Mouse (Mus musculus): Measurements from ENCODE around the gene Slc17a4. TPM values are rescaled to one million over a fixed set of nuclear protein-coding genes. Genes with fewer than 3 reads are reported as not detected.

Gene Slc17a4
- polyA plus RNA-seq (2012; rRNA removed): not detected in 2 replicates

DNA sequence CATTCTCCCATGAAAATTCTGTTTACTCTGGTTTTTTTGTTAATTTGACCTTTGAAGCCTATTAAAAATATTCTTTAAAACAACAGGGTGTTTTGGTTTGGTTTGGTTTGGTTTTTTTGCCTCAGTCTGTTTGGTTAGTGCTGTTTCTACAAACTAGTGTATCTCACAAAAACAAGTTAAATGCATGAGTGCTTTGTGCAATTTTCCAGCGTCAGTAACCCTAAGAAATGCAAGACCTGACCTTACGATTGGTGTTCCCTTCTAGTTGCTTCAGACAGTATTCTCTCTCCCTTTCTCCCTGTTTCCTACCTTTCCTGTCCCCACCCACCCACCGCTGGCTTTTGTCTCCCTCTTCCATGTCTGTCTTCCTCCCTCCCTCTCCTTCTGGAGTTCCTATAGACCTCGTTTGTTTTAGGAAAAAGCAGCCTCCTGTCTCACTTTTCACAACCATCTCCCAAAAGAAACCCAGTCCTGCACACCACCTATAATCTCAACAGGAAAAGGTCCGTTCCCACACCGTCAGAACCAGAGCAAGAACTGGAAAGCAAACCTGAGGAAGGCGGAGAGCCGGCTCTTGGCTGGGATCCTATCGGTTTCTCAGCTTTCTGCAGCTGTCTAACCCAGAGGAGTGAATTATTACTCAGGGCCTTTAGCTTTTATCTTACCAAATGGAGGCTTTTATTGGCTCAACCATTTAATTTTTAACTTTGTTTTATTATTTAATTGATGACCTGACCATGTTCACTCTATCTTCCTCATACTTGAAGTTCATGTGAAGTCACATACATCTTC is at the start of gene Slc17a4:
Slc17a4 (minus strand) TSS at position 634 of the 792 bp plus-strand sequence.
- Histone ChIP-seq H3K4me1 (ENCODE audit: control insufficient read depth, insufficient read depth, low read length) (no peaks in the 10 kb centered on the region), H3K4me3 (ENCODE audit: insufficient read depth, low read length) (no peak within 1 kb of the TSS), H3K27ac (ENCODE audit: insufficient read depth, low read length) (no peak within 1 kb of the TSS)
- TF ChIP-seq CTCF (IDR thresholded peaks at IDR 0.05; ENCODE audit: extremely low read depth, insufficient read depth, low read length) (no peak), POLR2A (IDR thresholded peaks at IDR 0.05; ENCODE audit: extremely low read depth, insufficient read depth, low read length) (no peak)

DNA sequence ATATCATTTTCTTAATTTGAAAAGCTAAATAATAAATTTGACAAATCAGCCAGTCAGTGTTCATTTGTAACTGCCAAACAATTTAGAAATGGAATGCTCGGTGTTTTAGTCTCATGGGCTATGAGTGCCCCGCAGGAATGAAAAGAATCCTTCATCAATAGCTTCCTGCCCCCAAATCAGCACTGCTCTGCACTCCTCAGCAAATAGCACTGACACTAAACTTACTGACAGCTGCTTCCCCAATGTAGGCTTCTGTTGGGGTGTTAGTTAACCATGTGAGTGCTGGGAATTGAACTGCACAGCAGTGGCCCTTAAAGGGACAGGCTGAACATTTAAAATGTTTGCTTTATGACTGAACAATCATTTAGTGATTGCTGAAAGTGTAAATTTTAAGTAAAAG is 45.0 kb upstream of the Slc17a4 start:
- Histone ChIP-seq H3K4me3 (ENCODE audit: insufficient read depth, low read length) (no peak overlapping the region), H3K4me1 (ENCODE audit: control insufficient read depth, insufficient read depth, low read length) (no peaks in the 10 kb centered on the region), H3K27ac (ENCODE audit: insufficient read depth, low read length) (no peak overlapping the region)
- TF ChIP-seq CTCF (IDR thresholded peaks at IDR 0.05; ENCODE audit: extremely low read depth, insufficient read depth, low read length): no peak
- TF ChIP-seq POLR2A (IDR thresholded peaks at IDR 0.05; ENCODE audit: extremely low read depth, insufficient read depth, low read length): no peak

DNA sequence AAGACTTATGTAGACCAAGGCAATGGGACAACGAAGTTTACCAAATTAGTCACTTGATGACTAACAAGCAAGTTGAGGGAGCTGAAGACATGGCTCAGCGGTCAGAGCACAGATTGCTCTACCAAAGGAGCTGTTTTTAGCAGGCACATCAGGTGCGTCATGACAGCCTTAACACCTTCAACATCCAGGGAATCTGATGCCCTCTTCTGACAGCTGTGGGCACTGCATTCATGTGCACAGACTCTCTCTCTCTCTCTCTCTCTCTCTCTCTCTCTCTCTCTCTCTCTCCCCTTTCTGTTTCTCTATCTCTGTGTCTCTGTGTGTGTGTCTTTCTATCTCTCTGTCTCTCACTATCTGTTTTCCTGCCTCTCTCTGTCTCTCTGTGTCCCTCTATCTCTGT is 36.1 kb upstream of the Slc17a4 start:
- Histone ChIP-seq H3K27ac (ENCODE audit: insufficient read depth, low read length) (no peak overlapping the region), H3K4me1 (ENCODE audit: control insufficient read depth, insufficient read depth, low read length) (no peaks in the 10 kb centered on the region), H3K4me3 (ENCODE audit: insufficient read depth, low read length) (no peak overlapping the region)
- TF ChIP-seq CTCF (IDR thresholded peaks at IDR 0.05; ENCODE audit: extremely low read depth, insufficient read depth, low read length) (0 out of 2 replicates have a peak, but pooled peaks have one; percentile 17), POLR2A (IDR thresholded peaks at IDR 0.05; ENCODE audit: extremely low read depth, insufficient read depth, low read length) (no peak)

DNA sequence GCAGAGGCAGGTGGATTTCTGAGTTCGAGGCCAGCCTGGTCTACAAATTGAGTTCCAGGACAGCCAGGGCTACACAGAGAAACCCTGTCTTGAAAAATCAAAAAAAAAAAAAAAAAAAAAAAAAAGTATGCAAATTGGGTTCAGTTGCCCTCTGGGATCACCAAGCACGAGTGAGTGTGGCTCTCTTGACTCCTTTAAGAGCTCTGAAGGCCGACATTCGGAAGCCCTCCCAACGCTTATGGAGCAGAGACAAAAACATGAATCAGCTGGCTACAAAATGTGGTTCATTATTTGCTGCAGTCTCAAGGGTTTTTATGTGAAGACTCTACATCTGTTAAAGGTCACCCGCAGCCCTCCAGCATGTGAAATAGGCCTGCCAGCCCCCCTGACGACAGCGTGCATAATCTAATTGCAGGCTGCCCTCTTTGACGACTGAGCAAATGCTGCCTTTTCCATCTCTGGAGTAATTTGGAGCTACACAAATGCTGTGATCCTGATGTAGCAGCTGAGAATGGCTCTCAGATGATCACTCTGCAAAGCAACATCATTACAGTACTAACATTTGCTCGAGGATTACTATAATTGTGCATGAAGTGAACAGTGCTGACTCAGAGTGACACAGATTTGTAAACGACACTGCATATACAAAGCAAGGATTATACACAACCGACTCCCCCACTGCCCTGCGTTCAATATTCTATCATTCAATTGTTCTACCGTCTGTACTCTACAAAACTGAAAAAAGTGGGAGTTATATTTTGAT is 34.9 kb upstream of the Slc17a4 start:
- Histone ChIP-seq H3K4me1 (ENCODE audit: control insufficient read depth, insufficient read depth, low read length) (no peaks in the 10 kb centered on the region), H3K4me3 (ENCODE audit: insufficient read depth, low read length) (no peak overlapping the region), H3K27ac (ENCODE audit: insufficient read depth, low read length) (no peak overlapping the region)
- TF ChIP-seq POLR2A (IDR thresholded peaks at IDR 0.05; ENCODE audit: extremely low read depth, insufficient read depth, low read length) (no peak), CTCF (IDR thresholded peaks at IDR 0.05; ENCODE audit: extremely low read depth, insufficient read depth, low read length) (no peak)

DNA sequence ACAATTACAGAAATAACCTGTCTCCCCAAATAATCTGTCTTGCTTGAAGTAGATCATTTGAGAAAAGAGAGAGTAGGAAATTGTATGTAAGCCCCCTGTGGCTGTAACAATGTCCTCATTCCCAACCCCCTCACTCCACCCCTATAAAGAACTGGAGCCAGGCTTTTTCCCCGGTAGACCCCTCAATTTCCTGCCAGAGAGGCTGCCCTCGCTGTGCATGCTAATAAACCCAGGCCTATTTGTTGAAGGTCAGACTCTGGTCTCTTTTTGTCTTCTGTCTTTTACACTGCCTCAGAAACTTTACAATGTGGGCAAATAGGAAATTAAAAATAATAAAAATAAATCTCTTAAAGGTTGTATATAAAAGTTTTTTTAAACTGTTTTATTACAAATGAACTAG is 31.4 kb upstream of the Slc17a4 start:
- Histone ChIP-seq H3K27ac (ENCODE audit: insufficient read depth, low read length) (no peak overlapping the region), H3K4me3 (ENCODE audit: insufficient read depth, low read length) (no peak overlapping the region), H3K4me1 (ENCODE audit: control insufficient read depth, insufficient read depth, low read length) (no peaks in the 10 kb centered on the region)
- TF ChIP-seq CTCF (IDR thresholded peaks at IDR 0.05; ENCODE audit: extremely low read depth, insufficient read depth, low read length): no peak
- no peak for TF ChIP-seq POLR2A (IDR thresholded peaks at IDR 0.05; ENCODE audit: extremely low read depth, insufficient read depth, low read length)

DNA sequence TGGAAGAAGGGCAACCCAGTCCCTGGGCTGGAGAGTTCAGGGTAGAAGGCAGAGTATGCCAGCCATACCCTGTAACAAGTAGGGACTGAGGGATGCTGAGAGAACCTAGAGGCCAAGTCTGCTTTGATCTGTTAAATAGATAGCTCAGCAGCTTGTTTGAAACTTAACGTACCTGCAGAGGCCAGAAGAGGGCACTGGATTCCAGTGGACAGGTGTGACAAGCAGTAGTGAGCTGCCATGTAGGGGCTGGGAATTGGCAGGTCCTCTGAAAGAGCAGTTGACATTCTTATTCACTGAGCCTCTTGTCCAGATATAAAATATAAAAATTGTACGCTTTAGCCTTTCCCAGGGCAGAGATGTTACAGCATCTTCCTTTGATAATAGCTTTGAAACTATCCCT is 28.1 kb upstream of the Slc17a4 start:
- TF ChIP-seq POLR2A (IDR thresholded peaks at IDR 0.05; ENCODE audit: extremely low read depth, insufficient read depth, low read length): no peak
- TF ChIP-seq CTCF (IDR thresholded peaks at IDR 0.05; ENCODE audit: extremely low read depth, insufficient read depth, low read length): peak; percentile 31; the same call in 1 of the 2 replicates
- H3K27ac ChIP-seq (ENCODE audit: insufficient read depth, low read length): no peak overlapping the region
- no peaks in the 10 kb centered on the region for H3K4me1 ChIP-seq (ENCODE audit: control insufficient read depth, insufficient read depth, low read length)

DNA sequence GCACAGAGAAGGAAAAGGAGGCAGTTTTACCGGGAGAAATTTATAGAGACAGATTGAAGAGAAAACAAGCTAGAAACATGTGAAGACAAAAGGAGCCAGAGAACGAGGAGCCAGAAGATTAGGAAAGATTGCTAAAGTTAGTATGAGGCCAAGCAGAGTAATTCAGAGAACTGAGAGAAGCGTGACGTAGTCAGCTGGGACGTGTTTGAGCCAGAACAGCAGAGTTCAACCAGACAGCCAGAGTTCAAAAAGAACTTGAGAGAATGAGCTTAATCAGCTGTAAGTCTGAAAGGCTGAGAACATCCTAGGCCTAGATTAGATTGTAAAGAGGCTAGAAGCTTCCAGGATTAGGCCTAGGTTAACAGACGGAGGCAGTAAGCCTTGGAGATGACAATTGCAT is 25.5 kb upstream of the Slc17a4 start:
- H3K27ac ChIP-seq (ENCODE audit: insufficient read depth, low read length): no peak overlapping the region
- H3K4me1 ChIP-seq (ENCODE audit: control insufficient read depth, insufficient read depth, low read length): no peaks in the 10 kb centered on the region
- TF ChIP-seq POLR2A (IDR thresholded peaks at IDR 0.05; ENCODE audit: extremely low read depth, insufficient read depth, low read length) (no peak), CTCF (IDR thresholded peaks at IDR 0.05; ENCODE audit: extremely low read depth, insufficient read depth, low read length) (no peak)
- no peak overlapping the region for H3K4me3 ChIP-seq (ENCODE audit: insufficient read depth, low read length)

More for the DNA sequence above, 28.1 kb upstream of the Slc17a4 start:
- no peak overlapping the region for H3K4me3 ChIP-seq (ENCODE audit: insufficient read depth, low read length)

DNA sequence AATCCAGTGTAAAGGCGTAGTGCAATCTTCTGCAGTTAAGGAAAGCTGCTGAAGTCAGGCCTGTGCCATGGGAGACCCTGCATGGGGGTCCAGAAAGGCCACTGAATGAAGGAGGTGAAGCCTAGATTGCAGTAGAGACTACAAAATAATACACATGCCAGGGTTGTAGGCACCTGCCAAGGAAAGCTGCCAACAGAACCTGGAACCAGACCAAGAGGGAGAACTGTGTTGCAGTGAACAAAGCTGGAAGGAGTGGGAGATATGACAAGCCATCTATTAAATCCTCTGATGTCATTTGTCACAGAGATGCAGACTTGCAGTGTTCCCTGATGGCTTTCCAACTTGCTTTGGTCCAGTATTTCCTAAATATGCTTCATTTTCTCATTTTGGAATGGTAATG is 23.9 kb upstream of the Slc17a4 start:
- H3K4me3 ChIP-seq (ENCODE audit: insufficient read depth, low read length): no peak overlapping the region
- TF ChIP-seq CTCF (IDR thresholded peaks at IDR 0.05; ENCODE audit: extremely low read depth, insufficient read depth, low read length) (no peak), POLR2A (IDR thresholded peaks at IDR 0.05; ENCODE audit: extremely low read depth, insufficient read depth, low read length) (no peak)
- H3K4me1 ChIP-seq (ENCODE audit: control insufficient read depth, insufficient read depth, low read length): no peaks in the 10 kb centered on the region
- no peak overlapping the region for H3K27ac ChIP-seq (ENCODE audit: insufficient read depth, low read length)

DNA sequence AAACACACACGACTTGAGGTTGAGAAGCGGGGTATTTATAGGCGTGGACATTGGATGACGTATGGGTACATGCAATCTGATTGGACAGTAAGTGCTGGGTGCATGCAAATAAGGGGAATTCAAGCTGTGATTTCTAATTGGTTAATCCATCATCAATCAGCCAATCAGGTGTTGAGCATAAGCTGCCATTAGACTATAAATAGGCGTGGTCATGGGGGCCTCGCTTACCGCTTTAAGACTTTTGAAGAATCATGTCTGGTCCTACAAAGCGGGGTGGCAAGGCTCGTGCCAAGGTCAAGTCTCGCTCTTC is 19.4 kb upstream of the Slc17a4 start, which contains the start of gene Hist1h2aa:
Hist1h2aa (plus strand) TSS at position 252 of the 310 bp plus-strand sequence.
- H3K27ac ChIP-seq (ENCODE audit: insufficient read depth, low read length): no peak within 1 kb of the TSS
- no peak within 1 kb of the TSS for H3K4me3 ChIP-seq (ENCODE audit: insufficient read depth, low read length)
- TF ChIP-seq CTCF (IDR thresholded peaks at IDR 0.05; ENCODE audit: extremely low read depth, insufficient read depth, low read length) (no peak), POLR2A (IDR thresholded peaks at IDR 0.05; ENCODE audit: extremely low read depth, insufficient read depth, low read length) (no peak)
- no peaks in the 10 kb centered on the region for H3K4me1 ChIP-seq (ENCODE audit: control insufficient read depth, insufficient read depth, low read length)
